In the genomic region with DNA sequence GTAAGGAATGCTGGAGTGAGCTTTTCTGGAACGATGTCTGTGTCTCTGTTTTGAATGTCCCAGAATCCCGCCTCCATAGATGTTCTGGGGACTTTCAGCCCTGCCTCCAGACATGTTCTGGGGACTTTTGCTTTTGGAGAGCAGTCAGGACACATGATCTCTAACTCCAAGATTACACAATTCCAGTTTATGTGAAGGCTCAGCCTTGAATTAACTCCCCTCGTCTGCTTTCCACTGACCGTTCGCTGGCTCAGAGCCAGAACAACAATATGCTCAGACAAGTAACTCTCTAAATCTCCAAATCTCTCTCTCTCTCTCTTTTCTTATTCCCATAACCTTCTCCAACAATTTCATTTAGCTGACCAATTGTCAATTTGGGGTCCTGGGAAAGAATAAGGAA, we compare ENCODE assay signal across 24 mouse cellular contexts. TPM values are rescaled to one million over a fixed set of nuclear protein-coding genes. Genes with fewer than 3 reads are reported as not detected.
DNase-seq lines count a peak whose midpoint lies in the region; ATAC-seq and TF ChIP-seq lines count a peak whose summit lies in the region.
"Had no signal": no experiment of that assay in that cellular context is flagged by ENCODE, and none has a peak within 500 bp of the region (broad histone marks: within the 10 kb centered on the region; RNA-seq: fewer than 3 reads in every experiment).

No protein-coding gene starts in this region.

- no peaks in the 10 kb centered on the region for H3K27me3 ChIP-seq in forebrain, embryonic 13.5 days
- H3K27me3 ChIP-seq in forebrain, postnatal 0 days (ENCODE audit: insufficient read depth, low read length): no peaks in the 10 kb centered on the region
- H3K27me3 ChIP-seq in midbrain, embryonic 14.5 days (ENCODE audit: control insufficient read depth, insufficient read depth, low read length): no peaks in the 10 kb centered on the region
- H3K27me3 ChIP-seq in midbrain, postnatal 0 days (ENCODE audit: insufficient read depth, low read length): no peaks in the 10 kb centered on the region
- H3K27me3 ChIP-seq: embryonic facial prominence, embryonic 13.5 days; Patski had no signal

- ATAC-seq in forebrain, embryonic 13.5 days: no peak
- ATAC-seq in forebrain, postnatal 0 days: no peak
- no peak for ATAC-seq in midbrain, embryonic 14.5 days (ENCODE audit: low FRiP score, low TSS enrichment)
- ATAC-seq in midbrain, postnatal 0 days (ENCODE audit: low FRiP score): no peak
- ATAC-seq: intestine, postnatal 0 days; Patski had no signal

- no peaks in the 10 kb centered on the region for H3K36me3 ChIP-seq in forebrain, embryonic 13.5 days (ENCODE audit: poor library complexity, severe bottlenecking)
- no peaks in the 10 kb centered on the region for H3K36me3 ChIP-seq in forebrain, postnatal 0 days (ENCODE audit: insufficient read depth)
- no peaks in the 10 kb centered on the region for H3K36me3 ChIP-seq in midbrain, embryonic 14.5 days (ENCODE audit: control insufficient read depth, insufficient read depth, low read length)
- no peaks in the 10 kb centered on the region for H3K36me3 ChIP-seq in midbrain, postnatal 0 days (ENCODE audit: insufficient read depth, low read length)
- H3K36me3 ChIP-seq: embryonic facial prominence, embryonic 13.5 days; G1E; liver, embryonic 15.5 days; midbrain, embryonic 10.5 days had no signal

- no peak overlapping the region for H3K4me3 ChIP-seq in forebrain, embryonic 13.5 days
- no peak overlapping the region for H3K4me3 ChIP-seq in forebrain, postnatal 0 days (ENCODE audit: low read depth, low read length)
- no peak overlapping the region for H3K4me3 ChIP-seq in midbrain, embryonic 14.5 days (replicated peaks; ENCODE audit: low read depth, low read length)
- no peak overlapping the region for H3K4me3 ChIP-seq in midbrain, postnatal 0 days (ENCODE audit: low read depth, low read length)
- H3K4me3 ChIP-seq: embryonic facial prominence, embryonic 13.5 days; erythroblast, embryonic 14.5 days; liver, embryonic 15.5 days had no signal

- 45% methylated on average over 5 of the region's 5 CpGs for WGBS in forebrain, embryonic 13.5 days
- WGBS in forebrain, postnatal 0 days: 37% methylated on average over 5 of the region's 5 CpGs
- WGBS in midbrain, embryonic 14.5 days: 62% methylated on average over 5 of the region's 5 CpGs
- 47% methylated on average over 5 of the region's 5 CpGs for WGBS in midbrain, postnatal 0 days

- peaks cover 8% of the 10 kb centered on the region for H3K4me1 ChIP-seq in forebrain, embryonic 13.5 days
- no peaks in the 10 kb centered on the region for H3K4me1 ChIP-seq in forebrain, postnatal 0 days (ENCODE audit: insufficient read depth)
- H3K4me1 ChIP-seq in midbrain, embryonic 14.5 days (ENCODE audit: control insufficient read depth, insufficient read depth, low read length): no peaks in the 10 kb centered on the region
- no peaks in the 10 kb centered on the region for H3K4me1 ChIP-seq in midbrain, postnatal 0 days (ENCODE audit: insufficient read depth, low read length)
- H3K4me1 ChIP-seq: liver, embryonic 15.5 days had no signal

- H3K9me3 ChIP-seq in forebrain, embryonic 13.5 days (replicated peaks): no peaks in the 10 kb centered on the region
- H3K9me3 ChIP-seq in forebrain, postnatal 0 days (ENCODE audit: low read length): no peaks in the 10 kb centered on the region
- no peaks in the 10 kb centered on the region for H3K9me3 ChIP-seq in midbrain, embryonic 14.5 days (ENCODE audit: control insufficient read depth, low read length)
- H3K9me3 ChIP-seq in midbrain, postnatal 0 days (ENCODE audit: low read length): no peaks in the 10 kb centered on the region
- H3K9me3 ChIP-seq: embryonic facial prominence, embryonic 13.5 days; liver, embryonic 15.5 days; midbrain, embryonic 10.5 days had no signal

- DNase-seq in forebrain, postnatal 0 days: no peak
- DNase-seq in kidney, postnatal 14 days: peak; percentile 16
- DNase-seq in kidney, adult 18-20 months: no peak
- peak; percentile 23 for DNase-seq in midbrain, embryonic 14.5 days
- no peak for DNase-seq in midbrain, postnatal 0 days (ENCODE audit: low spot score)
- DNase-seq in urinary bladder, postnatal 36 days (ENCODE audit: low spot score in 2 of 2): no peak
- DNase-seq: adrenal gland, postnatal 14 days; cerebellum, adult 11-12 months; embryo, embryonic 11 days; gastrocnemius, postnatal 25 days; heart, adult 11 months; heart, postnatal 4 days; layer of hippocampus, adult 9-11 months; thymus, adult 2 months; thymus, postnatal 36 days had no signal

- no peak overlapping the region for H3K27ac ChIP-seq in forebrain, embryonic 13.5 days
- H3K27ac ChIP-seq in forebrain, postnatal 0 days (ENCODE audit: low read depth, low read length): no peak overlapping the region
- no peak overlapping the region for H3K27ac ChIP-seq in midbrain, embryonic 14.5 days (replicated peaks; ENCODE audit: low read depth, low read length)
- H3K27ac ChIP-seq in midbrain, postnatal 0 days (ENCODE audit: low read depth, low read length): no peak overlapping the region
- H3K27ac ChIP-seq: embryonic facial prominence, embryonic 13.5 days; hindbrain, embryonic 14.5 days; liver, embryonic 15.5 days; midbrain, embryonic 10.5 days had no signal

- no peak overlapping the region for H3K9ac ChIP-seq in forebrain, embryonic 13.5 days
- no peak overlapping the region for H3K9ac ChIP-seq in forebrain, postnatal 0 days
- no peak overlapping the region for H3K9ac ChIP-seq in midbrain, embryonic 14.5 days (replicated peaks; ENCODE audit: low read length)
- H3K9ac ChIP-seq in midbrain, postnatal 0 days (replicated peaks; ENCODE audit: low read length, poor library complexity, severe bottlenecking): no peak overlapping the region
- H3K9ac ChIP-seq: embryonic facial prominence, embryonic 13.5 days; hindbrain, embryonic 14.5 days; liver, embryonic 15.5 days had no signal

- no peak for TF ChIP-seq CTCF in forebrain, postnatal 0 days (IDR thresholded peaks at IDR 0.05; ENCODE audit: low read depth)
- TF ChIP-seq CTCF in midbrain, postnatal 0 days (IDR thresholded peaks at IDR 0.05): no peak

- H3K4me2 ChIP-seq in forebrain, embryonic 13.5 days: peak overlapping the region; percentile 42; the same call in 1 of the 2 replicates
- H3K4me2 ChIP-seq in forebrain, postnatal 0 days (ENCODE audit: low read depth): no peak overlapping the region
- no peak overlapping the region for H3K4me2 ChIP-seq in midbrain, embryonic 14.5 days (ENCODE audit: low read length)
- H3K4me2 ChIP-seq in midbrain, postnatal 0 days (ENCODE audit: low read depth, low read length, poor library complexity, severe bottlenecking): no peak overlapping the region
- H3K4me2 ChIP-seq: embryonic facial prominence, embryonic 13.5 days; hindbrain, embryonic 14.5 days; liver, embryonic 15.5 days had no signal

RNA-seq across cellular contexts. Expression of gene Pomp, which starts 12.9 kb away (rescaled TPM):
- 563 and 585 TPM in 2 replicates for polyA plus RNA-seq in forebrain, embryonic 13.5 days (2015; fragmentation: Nextera tagmentation; extraction: Ambion mirVana)
- 419 and 481 TPM in 2 replicates for total RNA-seq in forebrain, postnatal 0 days (2014; rRNA removed)
- polyA plus RNA-seq in forebrain, postnatal 0 days (2015; fragmentation: Nextera tagmentation; extraction: Ambion mirVana): 513 and 619 TPM in 2 replicates
- polyA plus RNA-seq in midbrain, embryonic 14.5 days (2014; fragmentation: Nextera tagmentation; extraction: Ambion mirVana): 491 and 555 TPM in 2 replicates
- 220 and 287 TPM in 2 replicates for total RNA-seq in midbrain, postnatal 0 days (2014; rRNA removed)
- 513 and 545 TPM in 2 replicates for polyA plus RNA-seq in midbrain, postnatal 0 days (2015; fragmentation: Nextera tagmentation; extraction: Ambion mirVana)

RNA-seq across cellular contexts. Expression of gene Slc46a3, which starts 47.3 kb away (rescaled TPM):
- polyA plus RNA-seq in forebrain, embryonic 13.5 days (2015; fragmentation: Nextera tagmentation; extraction: Ambion mirVana): 3.0 TPM in 2 replicates
- 3.2 and 3.4 TPM in 2 replicates for total RNA-seq in forebrain, postnatal 0 days (2014; rRNA removed)
- 3.7 and 4.6 TPM in 2 replicates for polyA plus RNA-seq in forebrain, postnatal 0 days (2015; fragmentation: Nextera tagmentation; extraction: Ambion mirVana)
- polyA plus RNA-seq in midbrain, embryonic 14.5 days (2014; fragmentation: Nextera tagmentation; extraction: Ambion mirVana): 2.9 and 4.6 TPM in 2 replicates
- total RNA-seq in midbrain, postnatal 0 days (2014; rRNA removed): 4.1 and 5.2 TPM in 2 replicates
- 5.2 and 7.0 TPM in 2 replicates for polyA plus RNA-seq in midbrain, postnatal 0 days (2015; fragmentation: Nextera tagmentation; extraction: Ambion mirVana)

Comparison
In these comparisons a context has a peak if more than half of its experiments do, and no peak if none do; other contexts are left out.
1. DNase-seq: peak in kidney, postnatal 14 days (single experiment) and midbrain, embryonic 14.5 days (single experiment); none in forebrain, postnatal 0 days (single experiment), kidney, adult 18-20 months (single experiment), midbrain, postnatal 0 days (single experiment) and urinary bladder, postnatal 36 days (0 of 2).